Mouse (Mus musculus) spleen, postnatal 0 days (tissue): ENCODE results near the gene Gng10. TPM values are rescaled to one million over a fixed set of nuclear protein-coding genes. Genes with fewer than 3 reads are reported as not detected.

Experiments used
- polyA plus RNA-seq: library from polyadenylated mRNA; unstranded; fragments of >200 nt; fragmentation: Nextera tagmentation; extraction: Ambion mirVana; gene quantifications from 2 replicates; pipeline ENCODE4 v1.2.1, GENCODE M21; 2015

Gene Gng10
- 60.6 and 65.9 TPM in 2 replicates for polyA plus RNA-seq

DNA sequence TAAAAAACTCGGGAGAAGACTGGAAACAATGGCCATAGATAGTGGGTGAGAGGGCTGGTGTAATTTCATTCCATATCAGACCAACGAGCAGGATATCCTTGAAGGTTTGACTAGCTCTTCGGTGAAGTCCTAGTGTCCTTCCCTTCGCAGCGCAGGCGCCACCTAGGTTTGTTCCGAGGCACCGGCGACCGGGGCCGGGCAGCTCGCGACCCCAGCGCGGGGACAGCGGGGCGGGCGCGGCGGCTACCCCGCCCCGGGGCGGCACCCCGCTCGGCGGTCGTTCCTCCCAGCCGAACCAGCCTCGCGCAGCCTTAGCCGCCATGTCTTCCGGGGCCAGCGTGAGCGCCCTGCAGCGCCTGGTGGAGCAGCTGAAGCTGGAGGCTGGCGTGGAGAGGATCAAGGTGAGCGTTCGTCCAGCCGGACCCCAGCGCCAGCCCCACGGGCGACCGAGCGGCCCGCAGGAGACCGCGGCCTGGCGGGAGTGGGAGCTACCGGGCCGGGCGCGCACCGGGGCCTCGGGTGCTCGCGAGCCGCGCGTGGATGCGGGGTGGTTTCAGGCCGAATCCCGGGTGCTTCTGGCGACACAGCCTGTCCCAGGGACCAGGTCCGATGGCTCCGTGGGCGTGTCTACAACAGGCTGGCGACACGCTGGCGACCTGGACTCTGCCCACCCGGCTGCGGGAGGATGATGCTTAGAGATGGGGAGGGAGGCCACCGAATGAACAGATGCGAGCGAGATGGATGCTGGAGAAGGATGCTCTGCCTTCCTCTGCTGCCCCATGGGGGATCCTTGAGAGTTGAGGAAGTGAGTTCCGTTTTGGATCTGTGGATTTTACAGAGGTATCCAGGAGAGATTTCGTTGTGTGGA lies at the start of gene Gng10:
Gene Gng10 (plus strand): TSS at position 171 of the 868 bp plus-strand sequence.

DNA sequence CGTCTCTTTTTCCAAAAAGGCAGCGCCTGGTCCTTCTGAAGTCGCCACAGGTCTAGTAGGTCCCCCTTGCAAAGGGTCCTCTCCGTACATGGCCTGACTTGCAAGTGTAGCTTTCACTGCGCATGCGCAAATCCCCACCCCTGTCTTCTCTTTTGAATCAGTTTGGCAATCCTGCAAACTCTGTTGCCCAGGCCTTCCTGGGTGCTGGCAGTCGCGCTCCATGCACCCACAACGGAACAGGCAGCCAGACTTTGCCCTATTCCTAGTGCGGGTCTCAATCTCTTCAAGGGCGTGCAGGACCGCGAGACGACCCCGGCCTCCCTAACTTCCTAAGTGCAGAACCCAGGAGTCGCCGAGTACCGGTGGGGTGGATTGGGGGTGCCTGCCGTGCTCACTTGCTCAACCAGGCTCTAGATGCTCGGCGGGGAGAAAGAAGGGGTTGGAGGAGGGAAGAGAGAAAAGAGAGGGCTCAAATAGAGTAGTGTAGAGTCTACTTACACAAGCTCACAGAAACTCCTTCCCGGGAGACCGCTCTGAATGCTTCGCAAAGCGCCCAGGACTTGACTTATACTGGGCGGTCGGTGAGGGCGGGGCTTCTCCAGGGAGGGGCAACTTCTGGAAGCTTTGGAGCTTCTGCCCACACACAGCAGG lies 48.2 kb upstream of the Gng10 start, which contains the start of gene Ptgr1:
Gene Ptgr1 (minus strand): TSS at position 580 of the 651 bp plus-strand sequence.

DNA sequence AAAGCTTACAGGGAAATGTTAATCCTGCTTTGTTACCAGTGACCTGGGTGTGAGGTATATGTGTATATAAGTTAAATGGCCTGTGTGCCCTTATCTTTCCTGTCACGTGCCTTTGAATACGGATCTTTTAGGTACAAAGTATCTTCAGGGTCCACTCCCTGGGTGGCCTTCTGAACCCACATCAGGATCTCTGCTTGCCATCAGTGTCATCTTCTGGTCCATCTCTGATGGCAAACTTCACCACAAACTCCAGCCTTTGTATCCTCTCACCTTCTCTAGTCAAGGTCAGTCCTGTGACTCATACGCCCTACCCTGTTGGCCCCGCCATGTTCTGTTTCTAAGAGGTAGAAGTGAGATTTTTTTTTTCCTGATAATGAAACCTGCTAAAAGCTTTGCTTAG lies 40.1 kb upstream of the Gng10 start, which contains the start of gene Dnajc25:
Gene Dnajc25 (plus strand): TSS at position 301 of the 400 bp plus-strand sequence.

DNA sequence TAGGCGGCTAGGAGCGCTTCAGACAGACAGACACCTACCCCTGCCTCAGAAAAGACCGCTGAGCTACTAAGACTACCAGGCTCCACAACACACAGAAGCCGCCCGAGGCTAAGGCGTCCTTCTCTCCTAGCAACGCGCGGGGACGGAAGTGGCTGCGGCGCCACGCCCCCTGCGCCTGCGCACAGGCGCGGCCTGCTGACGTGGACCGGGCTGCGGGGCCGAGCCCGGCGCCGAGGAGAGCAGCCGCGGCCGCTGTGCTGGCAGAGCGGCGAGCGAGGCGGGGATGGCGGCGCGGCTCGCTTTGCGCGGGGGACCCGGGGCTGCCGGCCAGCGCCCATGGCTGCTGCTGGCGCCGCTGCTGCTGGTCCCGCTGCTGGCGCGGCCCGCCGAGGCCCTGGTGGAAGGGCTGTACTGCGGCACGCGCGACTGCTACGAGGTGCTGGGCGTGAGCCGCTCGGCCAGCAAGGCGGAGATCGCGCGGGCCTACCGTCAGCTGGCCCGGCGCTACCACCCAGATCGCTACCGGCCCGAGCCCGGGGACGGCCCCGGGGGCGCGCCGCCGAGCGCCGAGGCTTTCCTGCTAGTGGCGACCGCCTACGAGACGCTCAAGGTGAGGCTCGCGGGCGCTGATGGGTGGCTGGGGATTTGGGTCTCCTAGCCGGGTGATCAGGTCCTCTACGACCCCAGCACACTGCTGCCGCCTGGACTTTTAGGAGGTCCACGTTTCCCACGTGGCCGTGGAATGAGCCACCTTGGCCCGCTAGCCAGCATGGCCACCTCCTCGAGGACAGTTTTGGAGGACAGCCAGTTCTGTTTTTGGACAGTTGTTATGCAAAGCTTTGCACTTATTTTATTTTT lies 31.7 kb upstream of the Gng10 start, which contains the start of gene Gm20503:
Gene Gm20503 (plus strand): TSS at position 263 of the 858 bp plus-strand sequence.

Other genes starting within 250 kb of the Gng10 start
- gene Olfr267, start 247.4 kb upstream of the Gng10 start, polyA plus RNA-seq, result 0.02 TPM in 1 of 2 replicates, not detected in the other
- 17.4 and 18.9 TPM in 2 replicates for gene Ecpas, start 122.3 kb upstream of the Gng10 start, polyA plus RNA-seq
- gene Zkscan16, start 91.5 kb upstream of the Gng10 start, polyA plus RNA-seq, result 0.13 and 0.17 TPM in 2 replicates
- gene Ptgr1, start 48.0 kb upstream of the Gng10 start, polyA plus RNA-seq, result 15.3 and 18.1 TPM in 2 replicates
- 7.8 and 9.5 TPM in 2 replicates for gene Dnajc25, start 40.0 kb upstream of the Gng10 start, polyA plus RNA-seq
- 14.7 and 17.7 TPM in 2 replicates for gene Gm20503, start 31.9 kb upstream of the Gng10 start, polyA plus RNA-seq
- gene AI481877, start 103.9 kb downstream of the Gng10 start, polyA plus RNA-seq, result not detected in 2 replicates
- 28.0 and 28.3 TPM in 2 replicates for gene Ugcg, start 154.2 kb downstream of the Gng10 start, polyA plus RNA-seq